Mouse (Mus musculus) stomach, postnatal 0 days (tissue): ENCODE measurements around the gene Thumpd1. TPM values are rescaled to one million over a fixed set of nuclear protein-coding genes. Genes with fewer than 3 reads are reported as not detected.

Source experiments
- ATAC-seq: fragments of 200-750 bp; cut with Nextera tagmentation; 2 replicates; pipeline ENCODE4 v1.8.0; 2017; ENCODE audit not compliant: low FRiP score, low TSS enrichment
- DNase-seq: peaks from one replicate; pipeline ENCODE4 v3.0.0-alpha.2; 2016; ENCODE audit warnings: low spot score
- H3K27ac ChIP-seq: fragments of 300-500 bp; sonication (generic); replicated peaks from 2 replicates; pipeline ENCODE4 v1.5.1; 2014; ENCODE audit warnings: mild to moderate bottlenecking, control low read depth
- H3K27me3 ChIP-seq: fragments of 300-500 bp; sonication (generic); 2 replicates; pipeline ENCODE4 v1.6.1; 2014; ENCODE audit warnings: low read length; ENCODE audit not compliant: control insufficient read depth, insufficient read depth
- H3K36me3 ChIP-seq: fragments of 300-500 bp; sonication (generic); 2 replicates; pipeline ENCODE4 v1.6.1; 2014; ENCODE audit warnings: low read length, mixed read lengths; ENCODE audit not compliant: control insufficient read depth, insufficient read depth
- H3K4me1 ChIP-seq: fragments of 300-500 bp; sonication (generic); replicated peaks from 2 replicates; pipeline ENCODE4 v1.6.1; 2014; ENCODE audit warnings: antibody characterized with exemption; ENCODE audit not compliant: control insufficient read depth, insufficient read depth
- H3K4me2 ChIP-seq: fragments of 300-500 bp; sonication (generic); replicated peaks from 2 replicates; pipeline ENCODE4 v1.6.1; 2014; ENCODE audit warnings: low read depth, mild to moderate bottlenecking, control low read depth, moderate library complexity
- H3K4me3 ChIP-seq: fragments of 300-500 bp; sonication (generic); 2 replicates; pipeline ENCODE4 v1.5.1; 2014; ENCODE audit warnings: low read depth, low read length, control low read depth
- H3K9ac ChIP-seq: fragments of 300-500 bp; sonication (generic); 2 replicates; pipeline ENCODE4 v1.6.1; 2014; ENCODE audit warnings: mild to moderate bottlenecking, low read length, control low read depth, mixed read lengths
- H3K9me3 ChIP-seq: fragments of 300-500 bp; sonication (generic); 2 replicates; pipeline ENCODE4 v1.6.1; 2016; ENCODE audit warnings: low read length; ENCODE audit not compliant: control insufficient read depth
- CTCF ChIP-seq: IDR thresholded peaks from 2 replicates; pipeline ENCODE4 v1.5.1; 2016; ENCODE audit warnings: antibody characterized with exemption, low read depth, mild to moderate bottlenecking, moderate library complexity
- EP300 ChIP-seq: optimal IDR thresholded peaks from 2 replicates; pipeline ENCODE3; 2016; ENCODE audit warnings: antibody characterized with exemption
- WGBS: fragments of 180-500 bp; shearing (Covaris S2); extraction: QIAGEN DNeasy Blood & Tissue Kit; methylation state at CpG from one replicate; pipeline ENCODE4 v1.1.7; 2014; 5-methylcytosine and 5-hydroxymethylcytosine counted together
- polyA plus RNA-seq: library from polyadenylated mRNA; unstranded; fragments of >200 nt; fragmentation: Nextera tagmentation; extraction: Ambion mirVana; gene quantifications from 2 replicates; pipeline ENCODE4 v1.2.1, GENCODE M21; 2015

Thumpd1 gene
- polyA plus RNA-seq, 1 experiment from 2014 or later, result 34.2 TPM

DNA sequence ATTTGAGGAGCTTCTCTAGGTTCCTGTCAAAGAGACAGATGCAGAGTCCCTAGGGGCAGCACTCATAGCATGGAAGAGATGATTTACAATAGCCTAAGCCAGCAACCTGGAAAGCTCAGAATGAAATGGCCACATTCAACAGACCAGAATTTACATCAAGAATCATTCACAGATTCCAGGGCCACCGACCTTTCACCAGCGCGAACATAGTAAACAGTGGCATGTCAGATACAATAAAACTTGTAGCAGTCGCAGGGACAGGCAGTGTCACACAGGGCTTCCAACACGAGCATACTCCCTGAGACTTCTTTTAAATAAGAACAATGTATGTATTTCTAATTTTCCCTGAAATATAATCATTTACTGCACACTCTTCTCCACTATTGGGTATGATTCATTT is 50.2 kb downstream of the Thumpd1 start:
- DNase-seq (no peak), ATAC-seq (no peak)
- Histone ChIP-seq H3K27ac (no peak overlapping the region), H3K4me3 (no peak overlapping the region), H3K4me2 (no peak overlapping the region), H3K36me3 (no peaks in the 10 kb centered on the region), H3K9me3 (no peaks in the 10 kb centered on the region), H3K9ac (no peak overlapping the region), H3K4me1 (no peaks in the 10 kb centered on the region), H3K27me3 (no peaks in the 10 kb centered on the region)
- TF ChIP-seq EP300, result no peak
- TF ChIP-seq CTCF, result no peak
- 56% methylated on average over 5 of the region's 5 CpGs for WGBS

- H3K4me3 ChIP-seq, result no peak overlapping the region
- no peak overlapping the region for H3K9ac ChIP-seq
- no peak for TF ChIP-seq CTCF
- no peak for TF ChIP-seq EP300
- 84% methylated on average over 3 of the region's 3 CpGs for WGBS
- no peak overlapping the region for H3K27ac ChIP-seq
- DNase-seq, result no peak
- ATAC-seq, result no peak
- H3K36me3 ChIP-seq, result no peaks in the 10 kb centered on the region
- no peaks in the 10 kb centered on the region for H3K4me1 ChIP-seq
- H3K9me3 ChIP-seq, result no peaks in the 10 kb centered on the region
- no peaks in the 10 kb centered on the region for H3K27me3 ChIP-seq
- no peak overlapping the region for H3K4me2 ChIP-seq
These were observed 52.7 kb downstream of the Thumpd1 start for GRCm38 (mm10) chr7:119667893-119668292.

Other genes with a start within 250 kb of the Thumpd1 start
- not detected in 2 replicates for gene Umod, start 241.5 kb downstream of the Thumpd1 start, polyA plus RNA-seq
- gene Acsm5, start 201.3 kb downstream of the Thumpd1 start, polyA plus RNA-seq, result 0.27 and 0.33 TPM in 2 replicates
- not detected in 2 replicates for gene Pdilt, start 197.3 kb downstream of the Thumpd1 start, polyA plus RNA-seq
- not detected in 2 replicates for gene Acsm2, start 166.5 kb downstream of the Thumpd1 start, polyA plus RNA-seq
- gene Acsm1, start 113.8 kb downstream of the Thumpd1 start, polyA plus RNA-seq, result 1.5 and 1.8 TPM in 2 replicates
- not detected in 2 replicates for gene Acsm4, start 30.8 kb downstream of the Thumpd1 start, polyA plus RNA-seq
- gene Acsm3, start 40.1 kb upstream of the Thumpd1 start, polyA plus RNA-seq, result 9.7 and 10.5 TPM in 2 replicates
- 4.4 and 4.8 TPM in 2 replicates for gene Rexo5, start 73.2 kb upstream of the Thumpd1 start, polyA plus RNA-seq
- 6.2 and 6.3 TPM in 2 replicates for gene Eri2, start 73.3 kb upstream of the Thumpd1 start, polyA plus RNA-seq
- 10.7 and 11.2 TPM in 2 replicates for gene Lyrm1, start 175.1 kb upstream of the Thumpd1 start, polyA plus RNA-seq
- 11.5 and 12.1 TPM in 2 replicates for gene Dcun1d3, start 175.5 kb upstream of the Thumpd1 start, polyA plus RNA-seq